Mouse (Mus musculus): ENCODE results near the gene Gsdme.

- TF ChIP-seq CTCF (IDR thresholded peaks at IDR 0.05; ENCODE audit: low read depth) (no peak), EP300 (optimal IDR thresholded peaks at IDR 0.05) (no peak)
These were observed 23.2 kb downstream of the Gsdme start for GRCm38 (mm10) chr6:50240437-50240836.

Data from stomach, postnatal 0 days (tissue).